Mouse (Mus musculus): ENCODE measurements around the gene Sh3rf3.
A peak's percentile ranks its signal among the peaks of the same experiment; 100 is the strongest.

DNA sequence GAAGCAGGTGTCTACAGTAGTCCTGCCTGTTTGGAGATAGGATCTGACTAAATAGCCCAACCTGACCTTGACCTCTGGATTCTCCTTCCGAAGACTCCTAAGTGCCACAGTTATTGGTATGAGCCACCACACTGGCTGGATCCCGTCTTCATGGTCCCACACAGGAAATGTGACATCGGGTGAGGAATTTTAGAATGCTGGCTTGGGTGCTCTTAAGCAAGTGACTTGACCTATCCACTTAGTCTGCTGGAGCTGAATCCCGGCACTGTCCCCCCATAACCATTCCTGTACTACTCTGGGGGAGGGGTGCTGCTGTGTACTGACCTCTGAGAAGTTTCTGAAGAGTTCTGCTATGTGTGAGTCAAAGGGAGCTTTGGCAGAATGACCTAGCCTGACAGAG is 65.5 kb downstream of the Sh3rf3 start:
- no peak for TF ChIP-seq CTCF (conservative IDR thresholded peaks at IDR 0.05; ENCODE audit: low read length)
- TF ChIP-seq POU5F1 (IDR thresholded peaks at IDR 0.05; ENCODE audit: borderline replicate concordance, low read length), result no peak
- peak; percentile 13; the same call in 1 of the 2 replicates for TF ChIP-seq NANOG (IDR thresholded peaks at IDR 0.05; ENCODE audit: borderline replicate concordance, low read length)

Data from E14TG2a.4 (cell line).